Mouse (Mus musculus) intestine, embryonic 16.5 days (tissue): ENCODE measurements at regions not wholly inside any gene's neighbourhood (a gene's known extent, or its start where the extent isn't known, plus 50 kb on each side); places are given as distances from the start of the nearest gene placed in this dataset.

ENCODE experiments used
- ATAC-seq: fragments of 200-750 bp; cut with Nextera tagmentation; 2 replicates; pipeline ENCODE4 v1.8.0; 2017; ENCODE audit warnings: moderate TSS enrichment, moderate library complexity
- H3K27ac ChIP-seq: fragments of 300-500 bp; sonication (generic); 2 replicates; pipeline ENCODE4 v1.5.1; 2014; ENCODE audit warnings: mild to moderate bottlenecking, low read length
- H3K27me3 ChIP-seq: fragments of 300-500 bp; sonication (generic); replicated peaks from 2 replicates; pipeline ENCODE4 v1.6.1; 2014; ENCODE audit warnings: low read length, control low read depth, mixed read lengths; ENCODE audit not compliant: control insufficient read depth, insufficient read depth
- H3K36me3 ChIP-seq: fragments of 300-500 bp; sonication (generic); 2 replicates; pipeline ENCODE4 v1.6.1; 2014; ENCODE audit warnings: low read length, control low read depth; ENCODE audit not compliant: control insufficient read depth, insufficient read depth
- H3K4me1 ChIP-seq: fragments of 300-500 bp; sonication (generic); 2 replicates; pipeline ENCODE4 v1.6.1; 2014; ENCODE audit warnings: low read length, control low read depth, mixed read lengths; ENCODE audit not compliant: control insufficient read depth, insufficient read depth
- H3K4me2 ChIP-seq: fragments of 300-500 bp; sonication (generic); 2 replicates; pipeline ENCODE4 v1.6.1; 2014; ENCODE audit warnings: low read depth, low read length, control low read depth
- H3K4me3 ChIP-seq: fragments of 300-500 bp; sonication (generic); 2 replicates; pipeline ENCODE4 v1.5.1; 2014; ENCODE audit warnings: mild to moderate bottlenecking, low read length
- H3K9ac ChIP-seq: fragments of 300-500 bp; sonication (generic); 2 replicates; pipeline ENCODE4 v1.6.1; 2014; ENCODE audit warnings: low read depth, low read length
- H3K9me3 ChIP-seq: fragments of 300-500 bp; sonication (generic); 2 replicates; pipeline ENCODE4 v1.6.1; 2016; ENCODE audit warnings: low read length, control low read depth; ENCODE audit not compliant: control insufficient read depth
- WGBS: fragments of 180-500 bp; shearing (Covaris S2); extraction: QIAGEN DNeasy Blood & Tissue Kit; methylation state at CpG from one replicate; pipeline ENCODE4 v1.1.7; 2014; 5-methylcytosine and 5-hydroxymethylcytosine counted together

DNA sequence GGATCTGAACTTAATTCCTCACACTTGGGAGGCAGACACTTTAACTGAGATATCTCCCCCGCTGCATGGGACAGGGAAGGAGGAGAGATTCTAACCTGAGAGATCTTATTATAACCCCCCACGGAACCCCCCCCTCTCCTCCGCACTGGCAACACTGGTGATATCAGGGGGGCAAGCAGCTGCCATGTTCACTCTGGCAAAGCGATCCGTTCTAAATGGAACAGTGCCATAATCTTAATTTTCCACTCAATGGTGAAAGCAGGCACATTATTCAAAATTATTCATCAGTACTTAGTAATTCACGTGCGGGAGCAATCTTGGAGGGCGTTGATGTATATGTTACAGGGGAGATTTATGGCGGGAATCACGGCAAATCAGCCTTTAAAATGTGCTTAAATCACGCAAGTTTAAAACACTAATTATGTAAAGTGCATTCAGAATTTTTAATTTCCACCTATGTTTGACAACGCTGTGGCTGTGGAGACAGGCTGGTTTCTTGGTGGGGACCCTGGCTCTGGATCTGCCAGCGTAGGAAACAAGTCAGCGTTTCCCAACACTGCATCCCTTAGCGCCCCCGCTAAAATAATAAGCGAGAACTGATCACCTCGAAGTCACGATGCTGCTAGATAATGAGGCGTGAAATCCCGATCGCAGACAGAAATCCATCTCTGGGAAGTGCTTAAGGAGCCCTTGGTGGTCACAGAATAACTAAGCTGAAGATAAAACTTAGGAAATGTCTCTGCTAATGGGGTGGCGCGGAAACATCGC, 354.7 kb downstream of the Cdh26 start:
- no peaks in the 10 kb centered on the region; the same call in 1 of the 2 replicates for H3K4me1 ChIP-seq
- no peak overlapping the region for H3K4me3 ChIP-seq
- H3K27ac ChIP-seq: no peak overlapping the region
- no peaks in the 10 kb centered on the region for H3K36me3 ChIP-seq
- ATAC-seq: no peak
- WGBS: 68% methylated on average over 25 of the region's 25 CpGs
- H3K9ac ChIP-seq: no peak overlapping the region
- H3K9me3 ChIP-seq: no peaks in the 10 kb centered on the region
- H3K27me3 ChIP-seq: no peaks in the 10 kb centered on the region; the same call in 1 of the 2 replicates
- no peak overlapping the region for H3K4me2 ChIP-seq

DNA sequence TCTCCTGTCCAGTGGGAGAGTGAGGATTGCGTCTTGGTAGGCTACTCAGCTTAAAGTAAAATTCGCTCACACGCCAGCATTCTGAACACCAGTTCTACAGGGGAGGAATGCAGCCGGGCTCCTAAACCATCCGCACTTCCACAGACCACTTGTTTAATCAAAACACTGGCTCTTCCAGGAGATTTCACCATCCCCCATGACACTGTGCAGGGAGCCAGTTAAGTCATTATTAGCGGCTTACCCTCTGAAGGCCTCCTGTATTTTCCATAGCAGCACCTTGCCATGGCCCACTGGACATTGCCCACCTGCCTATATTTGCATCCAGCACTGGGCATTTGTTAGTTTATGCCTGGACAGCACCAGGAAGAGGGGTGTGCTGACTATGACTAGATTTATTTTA, 355.5 kb downstream of the Cdh26 start:
- 0 out of 2 replicates have a peak overlapping the region, but pooled peaks have one; percentile 8 for H3K9ac ChIP-seq
- ATAC-seq: 0 out of 2 replicates have a peak, but pooled peaks have one; percentile 36
- no peak overlapping the region for H3K27ac ChIP-seq
- no peaks in the 10 kb centered on the region for H3K9me3 ChIP-seq
- WGBS: 22% methylated on average over 6 of the region's 6 CpGs
- H3K4me3 ChIP-seq: no peak overlapping the region
- H3K4me2 ChIP-seq: no peak overlapping the region
- no peaks in the 10 kb centered on the region; the same call in 1 of the 2 replicates for H3K4me1 ChIP-seq
- no peaks in the 10 kb centered on the region; the same call in 1 of the 2 replicates for H3K27me3 ChIP-seq
- no peaks in the 10 kb centered on the region for H3K36me3 ChIP-seq

DNA sequence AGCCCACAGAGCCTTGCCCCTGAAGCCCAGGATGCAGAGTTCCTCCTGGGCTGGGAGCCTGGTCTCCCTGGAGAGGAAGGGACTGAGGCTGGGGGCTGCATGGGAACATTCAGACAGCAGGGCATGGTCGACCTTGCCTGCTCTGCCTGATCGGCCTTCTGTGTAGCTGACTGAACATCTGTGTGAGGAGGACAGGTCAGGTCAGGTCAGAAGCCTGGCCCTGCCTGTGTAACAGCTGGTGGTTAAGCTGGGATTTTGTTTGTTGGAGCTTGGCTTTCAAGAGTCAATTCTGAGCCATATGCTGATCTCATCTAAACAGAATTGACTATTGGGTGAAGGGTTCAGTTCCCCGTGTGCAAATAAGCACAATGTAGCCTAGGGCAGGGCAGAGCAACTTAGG, 365.5 kb downstream of the Cdh26 start:
- Histone ChIP-seq H3K36me3 (no peaks in the 10 kb centered on the region), H3K27me3 (no peaks in the 10 kb centered on the region), H3K9ac (no peak overlapping the region), H3K4me2 (no peak overlapping the region), H3K4me3 (no peak overlapping the region), H3K9me3 (no peaks in the 10 kb centered on the region), H3K4me1 (no peaks in the 10 kb centered on the region), H3K27ac (no peak overlapping the region)
- ATAC-seq: no peak
- 31% methylated on average over 3 of the region's 3 CpGs for WGBS

DNA sequence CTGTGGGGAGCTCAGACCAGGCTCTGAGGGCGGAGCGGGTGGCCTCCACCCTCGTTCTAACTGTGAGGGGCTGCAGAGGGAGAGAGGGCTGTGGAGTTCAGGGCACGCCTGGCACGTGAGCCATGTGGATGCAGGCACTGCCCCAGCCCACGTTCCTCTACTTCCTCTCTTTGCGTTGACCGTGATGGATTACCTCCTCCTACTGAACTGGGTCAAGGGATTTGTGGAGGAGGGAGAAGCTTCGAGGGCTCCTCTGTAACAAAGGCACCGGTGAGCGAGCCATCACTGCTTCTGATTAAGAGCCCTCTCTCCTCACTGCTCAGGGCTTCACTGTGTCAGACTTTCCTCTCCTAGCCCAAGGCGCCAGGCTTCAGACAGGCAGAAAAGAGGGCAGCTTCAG, 371.1 kb downstream of the Cdh26 start:
- H3K9me3 ChIP-seq: no peaks in the 10 kb centered on the region
- WGBS: 41% methylated on average over 11 of the region's 12 CpGs
- no peak overlapping the region for H3K4me2 ChIP-seq
- H3K4me3 ChIP-seq: no peak overlapping the region
- no peaks in the 10 kb centered on the region for H3K4me1 ChIP-seq
- H3K27me3 ChIP-seq: no peaks in the 10 kb centered on the region
- H3K27ac ChIP-seq: no peak overlapping the region
- H3K36me3 ChIP-seq: no peaks in the 10 kb centered on the region
- no peak overlapping the region for H3K9ac ChIP-seq
- ATAC-seq: no peak

DNA sequence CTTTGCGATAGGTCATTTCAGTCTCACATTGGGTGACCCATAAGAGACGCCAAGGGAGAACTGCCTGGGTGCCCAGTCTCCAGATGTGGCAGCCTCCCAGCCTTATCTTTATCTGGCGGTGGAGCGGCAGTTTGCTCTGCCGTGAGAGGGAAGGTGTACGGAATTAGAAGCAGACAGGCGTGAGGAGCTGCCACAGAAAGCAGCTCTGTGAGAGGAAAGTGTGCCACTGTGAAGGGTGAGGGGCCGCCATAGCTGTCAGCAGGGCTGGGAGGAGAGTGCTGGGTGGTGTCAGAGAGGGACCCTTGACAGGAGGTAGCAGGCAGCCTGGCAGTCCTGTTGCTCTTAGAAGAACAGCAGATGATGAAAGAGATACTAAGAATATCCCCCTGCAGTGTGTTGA, 375.0 kb downstream of the Cdh26 start:
- Histone ChIP-seq H3K4me2 (no peak overlapping the region), H3K9me3 (no peaks in the 10 kb centered on the region), H3K27ac (no peak overlapping the region), H3K36me3 (no peaks in the 10 kb centered on the region), H3K9ac (no peak overlapping the region), H3K27me3 (no peaks in the 10 kb centered on the region), H3K4me1 (no peaks in the 10 kb centered on the region), H3K4me3 (no peak overlapping the region)
- ATAC-seq: no peak
- WGBS: 57% methylated on average over 8 of the region's 8 CpGs

DNA sequence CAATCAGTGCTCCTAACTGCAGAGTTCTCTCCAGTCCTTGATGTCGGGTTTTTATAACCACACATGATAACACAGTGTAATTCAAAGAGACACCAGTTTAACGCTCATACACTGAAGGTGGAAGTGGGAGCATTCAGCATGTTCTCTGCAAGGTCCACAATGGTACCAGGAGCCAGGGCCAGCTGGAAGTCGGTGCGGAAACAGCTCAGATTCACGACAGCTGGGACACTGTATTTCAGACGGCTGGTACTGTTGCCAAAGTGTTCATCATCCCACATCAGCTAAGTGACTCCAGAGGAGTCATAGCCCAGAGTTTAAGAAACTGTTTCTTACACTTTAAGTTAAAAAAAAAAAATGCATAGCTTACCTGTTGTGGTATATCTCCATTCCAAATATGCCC, 391.2 kb downstream of the Cdh26 start:
- whole genome bisulfite sequencing: 73% methylated on average over 6 of the region's 6 CpGs
- Histone ChIP-seq H3K27ac (no peak overlapping the region), H3K36me3 (no peaks in the 10 kb centered on the region), H3K4me1 (no peaks in the 10 kb centered on the region), H3K9ac (no peak overlapping the region), H3K9me3 (no peaks in the 10 kb centered on the region), H3K4me3 (no peak overlapping the region), H3K4me2 (no peak overlapping the region), H3K27me3 (no peaks in the 10 kb centered on the region)
- ATAC-seq: no peak

DNA sequence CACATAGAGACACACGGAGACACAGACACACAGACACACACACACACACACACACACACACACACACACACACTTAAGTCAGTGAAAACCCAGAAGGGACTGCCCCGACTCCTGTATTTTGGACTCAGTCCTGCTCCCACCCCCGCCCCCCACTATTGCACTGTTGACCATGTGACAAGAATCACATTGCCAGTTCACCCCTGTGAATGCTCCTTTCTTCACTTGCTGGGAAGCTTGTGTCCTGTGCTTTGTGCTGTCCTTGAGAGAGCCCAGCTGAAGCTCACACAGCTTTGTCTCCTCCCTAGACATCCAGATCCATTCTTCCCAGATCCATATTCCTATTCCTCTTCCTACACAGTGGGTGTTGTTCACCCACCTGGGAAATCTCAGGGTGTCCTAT, 400.0 kb downstream of the Cdh26 start:
- no peak overlapping the region for H3K9ac ChIP-seq
- no peaks in the 10 kb centered on the region for H3K36me3 ChIP-seq
- WGBS: 75% methylated on average over 3 of the region's 3 CpGs
- no peaks in the 10 kb centered on the region for H3K9me3 ChIP-seq
- no peak overlapping the region for H3K4me3 ChIP-seq
- no peak for ATAC-seq
- no peaks in the 10 kb centered on the region for H3K4me1 ChIP-seq
- H3K4me2 ChIP-seq: no peak overlapping the region
- H3K27me3 ChIP-seq: no peaks in the 10 kb centered on the region
- no peak overlapping the region for H3K27ac ChIP-seq

DNA sequence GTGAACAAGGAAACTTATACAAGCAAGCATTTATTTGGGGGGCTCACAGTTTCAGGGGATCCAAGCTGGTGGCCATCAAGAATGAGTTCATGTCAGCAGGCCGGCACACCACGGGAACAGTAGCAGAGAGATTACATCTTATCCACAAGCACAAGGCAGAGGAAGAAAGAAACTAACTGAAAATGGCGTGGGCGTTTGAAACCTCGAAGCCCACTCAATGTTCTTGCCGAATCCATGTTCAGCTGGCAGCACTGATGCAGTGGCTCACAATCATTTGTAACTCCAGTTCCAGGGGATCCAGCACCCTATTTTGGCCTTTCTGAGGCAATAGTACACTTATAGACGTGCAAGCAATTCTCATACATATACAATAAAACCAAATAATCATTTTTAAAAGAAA, 404.7 kb downstream of the Cdh26 start:
- H3K9me3 ChIP-seq: no peaks in the 10 kb centered on the region
- no peaks in the 10 kb centered on the region for H3K27me3 ChIP-seq
- no peak overlapping the region for H3K4me2 ChIP-seq
- no peaks in the 10 kb centered on the region for H3K4me1 ChIP-seq
- H3K4me3 ChIP-seq: no peak overlapping the region
- WGBS: 85% methylated on average over 7 of the region's 7 CpGs
- no peaks in the 10 kb centered on the region for H3K36me3 ChIP-seq
- no peak overlapping the region for H3K9ac ChIP-seq
- no peak overlapping the region for H3K27ac ChIP-seq
- no peak for ATAC-seq

DNA sequence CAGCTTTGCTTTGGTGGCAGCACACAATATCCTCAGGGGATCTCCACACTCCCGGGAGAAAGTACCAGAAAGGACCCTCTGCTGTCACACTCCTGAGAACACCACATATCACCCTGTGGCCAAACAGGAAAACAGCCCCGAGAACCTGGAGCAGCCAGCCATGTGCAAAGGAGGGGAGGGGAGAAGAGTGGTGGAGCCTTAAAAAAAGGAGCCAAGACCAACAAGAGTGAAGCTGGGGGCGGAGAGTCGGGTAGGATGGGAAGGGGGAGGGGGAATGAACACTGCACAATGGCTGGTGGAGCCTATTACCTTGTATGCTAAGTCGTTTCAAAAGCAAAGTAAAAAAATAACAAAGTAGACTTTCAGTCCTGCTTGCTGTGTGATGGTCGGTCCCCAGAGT, 408.2 kb downstream of the Cdh26 start:
- H3K9me3 ChIP-seq: no peaks in the 10 kb centered on the region
- no peaks in the 10 kb centered on the region for H3K36me3 ChIP-seq
- H3K4me3 ChIP-seq: no peak overlapping the region
- ATAC-seq: no peak
- H3K27me3 ChIP-seq: no peaks in the 10 kb centered on the region
- H3K9ac ChIP-seq: no peak overlapping the region
- no peak overlapping the region for H3K27ac ChIP-seq
- H3K4me1 ChIP-seq: no peaks in the 10 kb centered on the region
- WGBS: 28% methylated on average over 6 of the region's 6 CpGs
- no peak overlapping the region for H3K4me2 ChIP-seq

DNA sequence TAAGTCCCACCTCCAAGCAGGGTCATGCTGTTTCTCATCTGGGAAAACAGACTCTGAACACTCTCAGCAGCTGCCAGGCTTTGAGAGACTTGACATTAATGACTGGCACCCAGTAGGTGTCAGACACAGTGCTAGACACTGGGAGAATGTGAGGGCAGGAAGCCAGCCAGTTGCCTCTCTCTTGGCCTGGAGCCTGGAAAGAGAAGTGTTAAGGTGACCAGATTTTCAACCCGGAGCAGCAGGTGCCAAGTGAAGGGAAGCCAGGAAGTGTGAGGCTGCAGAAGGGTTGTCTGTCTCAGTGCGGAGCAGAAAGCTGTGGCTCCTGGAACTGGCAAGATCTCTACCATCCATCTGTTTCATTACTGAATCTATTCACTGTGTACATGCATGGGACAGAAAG, 410.6 kb downstream of the Cdh26 start:
- no peak overlapping the region for H3K9ac ChIP-seq
- H3K27me3 ChIP-seq: no peaks in the 10 kb centered on the region
- no peak for ATAC-seq
- H3K27ac ChIP-seq: no peak overlapping the region
- no peak overlapping the region for H3K4me3 ChIP-seq
- H3K36me3 ChIP-seq: no peaks in the 10 kb centered on the region
- no peaks in the 10 kb centered on the region for H3K9me3 ChIP-seq
- 45% methylated on average over 2 of the region's 2 CpGs for WGBS
- no peaks in the 10 kb centered on the region for H3K4me1 ChIP-seq
- no peak overlapping the region for H3K4me2 ChIP-seq
